Mouse (Mus musculus) urinary bladder, adult 2 months (tissue): ENCODE measurements around the gene Cradd. TPM values are rescaled to one million over a fixed set of nuclear protein-coding genes. Genes with fewer than 3 reads are reported as not detected.

Source experiments
- DNase-seq: peaks from one replicate; pipeline ENCODE4 v3.0.0; 2022; ENCODE audit warnings: low spot score
- polyA plus RNA-seq: library from polyadenylated mRNA; depleted of rRNA; stranded (reverse); fragments of >200 nt; gene quantifications from 2 replicates; pipeline ENCODE4 v1.2.3, GENCODE M21; 2012

Cradd gene
- polyA plus RNA-seq, 1 experiment: 11.4 TPM

DNA sequence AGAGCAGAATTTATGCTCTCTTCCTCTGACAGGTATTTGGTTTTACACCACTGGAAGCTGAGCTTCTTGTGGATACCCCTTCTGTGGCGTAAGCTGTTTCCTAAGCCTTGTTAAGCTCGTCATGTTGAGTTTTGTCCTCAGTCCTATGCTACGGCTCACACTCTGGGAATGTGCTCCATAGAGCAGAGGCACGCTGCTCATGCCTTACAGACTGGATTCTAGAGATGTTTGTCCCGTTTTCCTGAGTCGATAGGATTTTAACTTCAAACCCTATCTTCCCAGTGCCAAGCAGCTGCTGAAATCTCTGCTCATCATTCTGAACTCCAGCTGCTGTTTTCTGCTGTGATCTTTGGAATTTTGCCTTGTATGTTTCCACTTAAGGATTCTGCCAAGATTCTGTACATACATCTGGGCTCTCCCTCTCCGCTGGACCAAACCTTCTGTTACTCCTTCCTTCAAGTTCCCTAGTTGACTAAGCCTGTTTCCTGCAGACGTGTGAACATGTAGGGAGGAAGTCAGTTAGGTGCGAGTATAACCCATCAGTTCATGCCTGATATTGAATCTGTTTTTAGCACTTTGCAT lies 164.2 kb downstream of the Cradd start:
- no peak for DNase-seq

DNA sequence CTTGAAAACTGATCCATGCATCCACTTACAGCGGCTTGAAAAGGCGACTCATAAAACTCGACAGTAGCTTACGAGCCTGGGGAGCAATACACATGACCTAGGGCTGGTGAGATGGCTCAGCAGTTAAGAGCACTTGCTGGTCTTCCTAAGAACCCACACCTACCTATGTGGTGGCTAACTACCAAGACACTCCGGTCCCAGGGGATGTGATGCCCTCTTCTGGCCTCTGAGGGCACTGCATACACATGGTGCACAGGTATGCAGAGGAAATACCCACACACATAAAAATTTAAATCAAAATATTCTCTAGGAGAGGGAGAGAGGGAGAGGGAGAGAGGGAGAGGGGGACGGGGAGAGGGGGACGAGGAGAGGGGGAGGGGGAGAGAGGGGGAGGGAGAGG lies 167.5 kb downstream of the Cradd start:
- DNase-seq: no peak

- DNase-seq: no peak
These were observed 169.3 kb downstream of the Cradd start for GRCm38 (mm10) chr10:95154675-95155074.

DNA sequence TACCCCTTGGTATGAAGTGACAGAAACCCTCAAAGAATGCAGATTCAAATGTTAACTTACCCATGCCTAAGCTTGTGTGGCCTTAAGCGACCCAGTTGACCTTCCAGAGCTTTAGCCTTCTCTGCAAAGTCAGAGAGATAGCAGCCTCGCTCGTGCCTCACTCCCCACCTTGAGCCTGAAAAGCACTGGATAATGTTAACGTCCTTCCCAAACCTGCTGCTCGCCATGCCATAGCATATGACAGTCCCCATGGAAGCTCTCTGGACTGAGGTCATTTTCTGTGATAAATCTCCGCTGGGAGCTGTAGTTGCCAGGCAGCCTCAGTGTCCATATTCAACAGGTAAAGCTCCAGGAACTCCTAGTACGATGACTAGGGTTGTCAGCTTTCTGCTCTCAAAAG lies 170.7 kb downstream of the Cradd start:
- no peak for DNase-seq

DNA sequence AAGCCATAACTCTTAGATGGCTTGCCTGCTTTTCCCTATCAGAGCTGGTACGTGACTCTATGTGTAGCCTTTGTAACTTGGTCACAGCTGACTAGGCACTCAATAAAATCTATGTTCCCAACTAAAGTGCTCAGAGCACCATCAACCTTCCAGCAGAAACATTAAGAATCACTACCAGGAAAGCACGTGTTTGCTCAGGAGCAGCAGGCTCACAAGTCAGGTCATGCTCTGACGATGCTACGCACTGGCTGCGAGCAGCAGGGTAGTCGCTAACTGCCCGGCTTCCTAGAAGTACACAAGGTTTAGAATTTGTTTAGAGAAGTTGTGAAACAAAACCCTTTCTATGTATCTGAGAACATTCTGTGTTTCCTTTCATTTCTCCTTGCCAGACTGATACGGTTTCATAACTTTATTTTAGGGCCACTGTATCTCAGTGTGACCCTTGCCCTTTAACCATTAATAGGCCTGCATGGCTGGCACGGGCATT lies 171.4 kb downstream of the Cradd start:
- no peak for DNase-seq

- DNase-seq: no peak
These were observed 172.7 kb downstream of the Cradd start for GRCm38 (mm10) chr10:95151012-95151768.

- no peak for DNase-seq
These were observed 174.3 kb downstream of the Cradd start for GRCm38 (mm10) chr10:95149666-95150065.

- no peak for DNase-seq
These were observed 175.3 kb downstream of the Cradd start for GRCm38 (mm10) chr10:95148641-95149040.

- no peak for DNase-seq
These were observed 176.6 kb downstream of the Cradd start for GRCm38 (mm10) chr10:95147136-95147901.

- no peak for DNase-seq
These were observed 177.4 kb downstream of the Cradd start for GRCm38 (mm10) chr10:95146491-95146890.

DNA sequence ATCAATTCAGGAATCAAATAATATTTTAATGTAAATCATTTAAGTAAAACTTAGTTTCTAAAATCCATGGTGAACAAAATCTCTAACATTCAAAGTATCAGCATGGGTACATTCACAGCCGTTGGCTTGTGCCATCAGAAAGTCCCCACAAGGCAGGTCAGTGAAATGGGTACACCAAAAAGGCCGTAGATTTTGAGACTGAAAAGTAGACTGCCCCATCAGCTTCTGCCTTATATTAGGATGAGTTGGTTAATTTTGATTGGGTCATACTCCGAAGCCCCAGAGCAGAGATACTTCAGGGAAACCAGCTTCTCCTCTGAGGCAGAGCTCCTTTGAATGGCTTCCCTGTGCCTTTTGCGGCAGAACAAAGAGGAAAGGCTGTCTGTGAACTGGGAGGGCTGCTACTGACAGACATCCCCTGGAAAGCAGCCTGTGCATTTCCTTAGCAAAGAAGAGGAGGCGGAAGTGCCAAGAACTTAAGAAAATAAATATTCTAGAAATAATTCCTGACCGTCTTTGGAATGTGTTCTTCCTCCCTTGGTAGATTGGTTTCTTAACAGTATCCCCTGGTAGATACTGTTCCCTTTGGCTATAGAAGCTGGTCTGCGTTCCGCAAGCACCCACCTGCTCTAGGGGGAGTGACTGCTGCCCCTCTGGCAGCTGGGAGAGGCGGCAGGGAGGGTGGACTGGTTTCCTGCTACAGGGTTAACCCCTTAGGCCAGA lies 178.6 kb downstream of the Cradd start:
- no peak for DNase-seq

GRCm38 (mm10) chr10:95144414-95145130 lies 179.4 kb downstream of the Cradd start:
- DNase-seq: no peak

DNA sequence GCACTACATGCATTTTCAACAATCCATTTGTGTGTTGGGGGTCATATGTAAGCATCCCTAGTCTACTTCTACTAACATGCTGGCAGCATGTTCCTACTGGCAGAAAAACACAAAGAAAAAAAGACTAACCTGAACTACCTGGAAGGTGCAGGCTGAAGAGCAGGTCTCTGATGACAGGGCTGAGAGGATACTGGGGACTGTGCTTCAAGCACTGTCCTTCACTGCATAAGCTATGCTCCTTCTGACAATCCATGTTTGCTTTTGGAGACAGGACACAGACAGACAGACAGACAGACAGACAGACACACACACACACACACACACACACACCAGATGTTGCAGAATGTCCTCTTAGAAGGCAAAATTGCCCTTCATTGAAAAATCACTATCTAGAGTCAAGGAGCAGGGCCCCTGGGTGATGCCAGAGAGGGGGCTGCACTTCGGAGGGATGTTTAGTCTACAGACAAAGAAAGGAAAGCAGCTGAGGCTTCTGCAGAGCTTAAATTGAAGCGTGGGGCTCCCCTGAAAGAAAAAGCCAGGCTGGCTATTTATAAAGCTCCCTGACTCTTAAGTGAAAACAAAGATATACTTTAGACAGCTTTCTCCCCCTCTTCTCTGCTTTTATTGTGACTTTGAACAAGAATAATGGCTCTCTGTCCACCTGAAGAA lies 180.4 kb downstream of the Cradd start:
- no peak for DNase-seq

- DNase-seq: peak; percentile 31
These were observed 181.0 kb downstream of the Cradd start for GRCm38 (mm10) chr10:95142844-95143435.

DNA sequence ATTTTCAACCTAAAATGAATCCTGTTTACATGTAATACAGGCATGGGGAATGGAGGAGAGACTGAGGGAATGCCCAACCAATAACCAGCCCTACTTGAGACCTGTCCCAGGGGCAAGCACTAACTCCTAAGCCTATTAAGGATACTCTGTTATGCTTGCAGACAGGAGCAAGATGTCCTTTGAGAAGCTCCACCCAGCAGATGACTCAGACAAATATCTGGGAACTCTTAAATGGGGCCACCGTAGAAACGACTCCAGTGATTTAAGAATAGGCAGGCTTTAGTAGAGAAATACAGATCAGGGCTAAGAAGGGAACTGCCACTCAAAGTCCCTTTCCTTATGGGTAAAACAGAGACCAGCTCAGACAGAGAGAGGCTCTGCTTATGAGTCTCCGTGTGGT lies 182.9 kb downstream of the Cradd start:
- DNase-seq: no peak

DNA sequence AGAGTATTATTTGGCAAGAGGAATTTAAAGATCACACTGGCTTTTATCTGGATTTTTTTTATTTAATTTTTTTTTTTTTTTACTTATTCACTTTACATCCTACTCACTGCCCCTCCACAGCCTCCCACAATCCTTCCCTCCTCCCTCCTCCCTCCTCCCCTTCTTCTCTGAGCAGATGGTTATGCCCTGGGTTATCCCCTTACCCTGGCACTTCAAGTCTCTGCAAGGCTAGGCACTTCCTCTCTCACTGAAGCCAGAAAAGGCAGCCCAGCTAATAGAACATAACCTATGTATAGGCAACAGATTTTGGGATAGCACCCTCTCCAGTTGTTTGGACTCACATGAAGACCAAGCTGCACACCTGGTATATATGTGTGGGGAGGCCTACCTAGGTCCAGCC lies 183.7 kb downstream of the Cradd start:
- no peak for DNase-seq

- DNase-seq: no peak
These were observed 184.3 kb downstream of the Cradd start for GRCm38 (mm10) chr10:95139645-95140044.

DNA sequence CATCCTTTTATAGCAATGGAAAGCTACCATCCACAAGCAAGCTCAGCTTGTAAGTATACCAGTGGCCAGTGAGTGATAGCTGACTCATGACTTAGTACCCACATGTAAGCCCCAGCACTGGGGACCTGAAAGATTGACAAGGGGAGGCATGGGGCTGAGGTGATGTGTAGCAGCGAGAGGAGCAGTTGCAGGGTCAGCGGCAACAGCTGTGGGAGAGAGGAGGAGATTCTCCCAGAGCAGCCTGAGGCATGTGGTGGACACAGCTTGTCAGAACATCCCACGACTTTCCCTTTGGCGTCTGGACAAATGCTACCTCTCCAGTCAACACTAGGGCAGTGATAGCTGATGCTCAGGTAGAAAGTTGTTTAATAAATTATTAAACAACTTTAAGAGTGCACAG lies 190.9 kb downstream of the Cradd start:
- DNase-seq: no peak
